Mouse (Mus musculus) embryonic facial prominence, embryonic 13.5 days (tissue): ENCODE measurements around the gene Efs. TPM values are rescaled to one million over a fixed set of nuclear protein-coding genes. Genes with fewer than 3 reads are reported as not detected.

ENCODE experiments used
- ATAC-seq: fragments of 200-750 bp; cut with Nextera tagmentation; 2 replicates; pipeline ENCODE4 v1.8.0; 2017; ENCODE audit warnings: low read depth; ENCODE audit not compliant: insufficient number of reproducible peaks, insufficient read depth, low FRiP score, low TSS enrichment
- H3K27ac ChIP-seq: fragments of 300-500 bp; sonication (generic); 2 replicates; pipeline ENCODE4 v1.5.1; 2015; ENCODE audit warnings: moderate library complexity, mild to moderate bottlenecking, inconsistent platforms
- H3K27me3 ChIP-seq: fragments of 300-500 bp; sonication (generic); 2 replicates; pipeline ENCODE4 v1.6.1; 2015; ENCODE audit warnings: mild to moderate bottlenecking, inconsistent platforms
- H3K36me3 ChIP-seq: fragments of 300-500 bp; sonication (generic); 2 replicates; pipeline ENCODE4 v1.6.1; 2015; ENCODE audit warnings: mild to moderate bottlenecking, inconsistent platforms
- H3K4me1 ChIP-seq: fragments of 300-500 bp; sonication (generic); 2 replicates; pipeline ENCODE4 v1.6.1; 2015; ENCODE audit warnings: inconsistent platforms
- H3K4me2 ChIP-seq: fragments of 300-500 bp; sonication (generic); 2 replicates; pipeline ENCODE4 v1.6.1; 2015; ENCODE audit warnings: moderate library complexity, mild to moderate bottlenecking, inconsistent platforms
- H3K4me3 ChIP-seq: fragments of 300-500 bp; sonication (generic); 2 replicates; pipeline ENCODE4 v1.5.1; 2015; ENCODE audit warnings: mild to moderate bottlenecking, inconsistent platforms
- H3K9ac ChIP-seq: fragments of 300-500 bp; sonication (generic); 2 replicates; pipeline ENCODE4 v1.6.1; 2015; ENCODE audit warnings: mild to moderate bottlenecking, inconsistent platforms
- H3K9me3 ChIP-seq: fragments of 300-500 bp; sonication (generic); 2 replicates; pipeline ENCODE4 v1.6.1; 2016; ENCODE audit warnings: inconsistent platforms
- WGBS: fragments of 180-500 bp; shearing (Covaris S2); methylation state at CpG from one replicate; pipeline ENCODE4 v1.1.7; 2015; ENCODE audit warnings: mixed read lengths; 5-methylcytosine and 5-hydroxymethylcytosine counted together
- polyA plus RNA-seq: library from polyadenylated mRNA; unstranded; fragments of >200 nt; fragmentation: Nextera tagmentation; extraction: Ambion mirVana; gene quantifications from 2 replicates; pipeline ENCODE4 v1.2.1, GENCODE M21; 2015

Efs gene
- polyA plus RNA-seq, 1 experiment from 2014 or later: 50.9 TPM

GRCm38 (mm10) chr14:54912109-54912850, 13.6 kb downstream of the Efs start:
- Histone ChIP-seq H3K36me3 (peaks cover 58% of the 10 kb centered on the region), H3K27me3 (no peaks in the 10 kb centered on the region), H3K9ac (peak overlapping the region; percentile 98), H3K4me3 (peak overlapping the region; percentile 95), H3K4me1 (peaks cover 39% of the 10 kb centered on the region), H3K9me3 (no peaks in the 10 kb centered on the region), H3K4me2 (peak overlapping the region; percentile 83), H3K27ac (peak overlapping the region; percentile 89)
- 3% methylated on average over 66 of the region's 69 CpGs for WGBS
- peak; percentile 33 for ATAC-seq

- Histone ChIP-seq H3K4me1 (peaks cover 37% of the 10 kb centered on the region), H3K27me3 (no peaks in the 10 kb centered on the region), H3K36me3 (peaks cover 70% of the 10 kb centered on the region), H3K9ac (peak overlapping the region; percentile 27; the same call in 1 of the 2 replicates), H3K27ac (no peak overlapping the region), H3K9me3 (no peaks in the 10 kb centered on the region), H3K4me3 (no peak overlapping the region), H3K4me2 (no peak overlapping the region)
- WGBS: 78% methylated on average over 7 of the region's 7 CpGs
- no peak for ATAC-seq
These were observed 17.2 kb downstream of the Efs start for GRCm38 (mm10) chr14:54908682-54909081.

DNA sequence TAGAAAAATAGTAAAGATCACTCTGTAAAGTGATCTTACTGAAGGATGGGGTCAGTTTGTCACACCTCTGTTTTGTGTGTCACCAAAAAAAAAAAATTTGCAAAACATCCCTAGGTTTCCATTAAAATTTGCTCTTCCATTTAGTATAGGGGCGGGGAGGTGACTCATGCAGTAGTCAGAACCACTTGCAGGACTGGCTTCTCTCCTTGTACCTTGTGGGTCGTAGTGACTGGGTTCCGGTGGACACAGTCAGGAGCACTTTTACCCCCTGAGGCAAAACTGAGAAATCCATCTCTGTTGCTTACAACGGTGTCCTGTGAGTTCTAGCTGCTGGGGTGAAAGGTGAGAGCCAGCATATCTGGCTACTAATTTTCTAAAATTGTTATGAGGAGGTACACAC, 22.3 kb downstream of the Efs start:
- ATAC-seq: no peak
- Histone ChIP-seq H3K9ac (no peak overlapping the region), H3K4me1 (peaks cover 10% of the 10 kb centered on the region), H3K4me2 (no peak overlapping the region), H3K9me3 (no peaks in the 10 kb centered on the region), H3K4me3 (no peak overlapping the region), H3K36me3 (peaks cover 45% of the 10 kb centered on the region), H3K27me3 (no peaks in the 10 kb centered on the region), H3K27ac (no peak overlapping the region)
- WGBS: 79% methylated on average over 4 of the region's 4 CpGs

GRCm38 (mm10) chr14:54900383-54900782, 25.5 kb downstream of the Efs start:
- Histone ChIP-seq H3K4me3 (no peak overlapping the region), H3K36me3 (peaks cover 42% of the 10 kb centered on the region), H3K27me3 (no peaks in the 10 kb centered on the region), H3K27ac (peak overlapping the region; percentile 28; the same call in 1 of the 2 replicates), H3K4me2 (no peak overlapping the region), H3K9me3 (no peaks in the 10 kb centered on the region), H3K9ac (no peak overlapping the region), H3K4me1 (peaks cover 4% of the 10 kb centered on the region; the same call in 1 of the 2 replicates)
- no peak for ATAC-seq
- 0% methylated on average over 3 of the region's 3 CpGs for WGBS

DNA sequence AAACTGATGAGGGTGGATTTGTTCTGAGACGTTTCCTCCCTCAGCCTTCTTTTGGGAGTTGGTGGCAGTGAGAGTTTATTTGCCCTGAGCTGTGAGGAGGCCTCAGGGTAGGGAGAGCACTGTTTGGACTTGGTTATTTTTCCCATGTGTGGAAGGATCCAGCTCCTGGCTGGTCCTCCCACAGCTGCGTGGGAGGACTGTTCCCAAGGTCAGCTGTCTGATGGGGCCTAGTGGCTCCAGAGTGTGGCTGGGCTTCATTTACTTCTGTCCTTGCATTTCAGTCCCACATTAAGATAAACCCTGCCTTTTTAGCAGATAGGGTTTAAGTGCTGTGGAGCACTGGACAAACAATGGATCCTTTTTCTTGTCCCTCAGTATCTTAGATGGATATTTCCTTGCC, 28.5 kb downstream of the Efs start:
- WGBS: 39% methylated on average over 2 of the region's 2 CpGs
- no peak overlapping the region for H3K4me2 ChIP-seq
- H3K4me3 ChIP-seq: no peak overlapping the region
- H3K27ac ChIP-seq: no peak overlapping the region
- no peaks in the 10 kb centered on the region for H3K27me3 ChIP-seq
- H3K4me1 ChIP-seq: peaks cover 10% of the 10 kb centered on the region; the same call in 1 of the 2 replicates
- H3K36me3 ChIP-seq: peaks cover 29% of the 10 kb centered on the region
- no peak for ATAC-seq
- H3K9ac ChIP-seq: no peak overlapping the region
- H3K9me3 ChIP-seq: no peaks in the 10 kb centered on the region

GRCm38 (mm10) chr14:54894296-54895151, 31.4 kb downstream of the Efs start:
- peak overlapping the region; percentile 68 for H3K4me2 ChIP-seq
- H3K9me3 ChIP-seq: no peaks in the 10 kb centered on the region
- ATAC-seq: peak; percentile 46
- H3K4me3 ChIP-seq: peak overlapping the region; percentile 89
- WGBS: under 1% methylated on average over 54 of the region's 54 CpGs
- peak overlapping the region; percentile 93 for H3K27ac ChIP-seq
- H3K4me1 ChIP-seq: peaks cover 10% of the 10 kb centered on the region; the same call in 1 of the 2 replicates
- H3K9ac ChIP-seq: peak overlapping the region; percentile 98
- no peaks in the 10 kb centered on the region for H3K27me3 ChIP-seq
- H3K36me3 ChIP-seq: peaks cover 29% of the 10 kb centered on the region

DNA sequence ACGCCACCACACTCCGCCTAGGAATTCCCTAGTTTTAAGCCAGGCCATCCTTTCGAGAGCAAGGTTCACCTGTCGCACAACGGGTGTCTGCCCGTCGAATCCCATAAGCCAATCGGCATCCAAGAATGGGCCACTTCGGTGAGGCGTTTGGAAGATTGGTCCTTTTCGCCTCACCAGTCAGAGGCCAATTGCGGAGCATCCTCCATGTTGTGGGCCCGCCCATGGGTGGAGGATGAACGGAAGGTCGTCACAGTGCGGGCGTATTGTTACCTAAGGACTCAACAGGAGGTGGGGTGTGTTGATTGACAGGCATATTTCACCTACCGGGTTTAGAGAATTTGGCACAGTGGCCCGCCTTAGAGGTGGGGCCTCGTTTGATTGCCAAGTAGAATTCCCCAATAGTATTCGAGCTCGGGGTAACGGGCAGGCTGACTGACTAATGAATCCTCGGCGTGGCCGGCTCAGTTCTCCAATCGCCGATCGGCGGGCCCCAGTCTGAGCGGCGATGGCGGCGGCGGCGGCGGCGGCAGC, 32.2 kb downstream of the Efs start:
- Histone ChIP-seq H3K4me1 (peaks cover 10% of the 10 kb centered on the region; the same call in 1 of the 2 replicates), H3K9me3 (no peaks in the 10 kb centered on the region), H3K9ac (peak overlapping the region; percentile 98), H3K4me2 (peak overlapping the region; percentile 58), H3K36me3 (peaks cover 29% of the 10 kb centered on the region), H3K27ac (peak overlapping the region; percentile 93), H3K27me3 (no peaks in the 10 kb centered on the region), H3K4me3 (peak overlapping the region; percentile 89)
- WGBS: under 1% methylated on average over 38 of the region's 38 CpGs
- peak; percentile 99 for ATAC-seq

DNA sequence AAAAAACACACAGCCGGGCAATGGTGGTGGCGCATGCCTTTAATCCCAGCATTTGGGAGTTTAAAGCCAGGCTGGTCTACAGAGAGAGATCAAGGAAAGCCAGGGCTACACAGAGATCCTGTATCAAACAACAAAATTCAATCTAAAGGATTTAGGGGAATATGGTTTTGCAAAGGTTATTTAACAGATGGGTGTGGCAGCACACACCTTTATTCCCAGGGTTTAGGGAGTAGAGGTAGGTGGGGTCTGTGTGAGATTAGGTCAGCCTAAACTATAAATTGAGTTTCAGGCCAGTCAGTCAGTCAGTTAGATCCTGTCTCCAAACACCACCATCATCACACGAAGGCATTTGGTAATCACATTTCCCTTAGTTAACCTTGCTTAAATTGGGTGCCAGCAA, 33.7 kb downstream of the Efs start, which contains the start of gene Pabpn1:
Gene Pabpn1 (plus strand): TSS at position 301 of the 400 bp plus-strand sequence.
- Histone ChIP-seq H3K9me3 (no peaks in the 10 kb centered on the region), H3K27me3 (no peaks in the 10 kb centered on the region), H3K9ac (peak within 1 kb of the TSS; percentile 60; the same call in 1 of the 2 replicates), H3K27ac (peak within 1 kb of the TSS; percentile 86), H3K4me2 (peak within 1 kb of the TSS; percentile 58), H3K4me3 (peak within 1 kb of the TSS; percentile 89), H3K36me3 (peaks cover 17% of the 10 kb centered on the region), H3K4me1 (peaks cover 10% of the 10 kb centered on the region; the same call in 1 of the 2 replicates)
- no peak for ATAC-seq
- 90% methylated on average over 3 of the region's 3 CpGs for WGBS

GRCm38 (mm10) chr14:54885309-54885708, 40.6 kb downstream of the Efs start:
- Histone ChIP-seq H3K9ac (peak overlapping the region; percentile 54; the same call in 1 of the 2 replicates), H3K27ac (no peak overlapping the region), H3K4me2 (peak overlapping the region; percentile 80), H3K4me1 (peaks cover 18% of the 10 kb centered on the region), H3K27me3 (no peaks in the 10 kb centered on the region), H3K36me3 (peaks cover 11% of the 10 kb centered on the region), H3K9me3 (no peaks in the 10 kb centered on the region), H3K4me3 (no peak overlapping the region)
- no peak for ATAC-seq
- 92% methylated on average over 11 of the region's 11 CpGs for WGBS

GRCm38 (mm10) chr14:54884022-54884712, 41.8 kb downstream of the Efs start:
- H3K27ac ChIP-seq: peak overlapping the region; percentile 93
- H3K4me3 ChIP-seq: peak overlapping the region; percentile 73
- H3K36me3 ChIP-seq: peaks cover 11% of the 10 kb centered on the region
- no peaks in the 10 kb centered on the region for H3K27me3 ChIP-seq
- peak overlapping the region; percentile 80 for H3K4me2 ChIP-seq
- no peaks in the 10 kb centered on the region for H3K9me3 ChIP-seq
- ATAC-seq: no peak
- H3K9ac ChIP-seq: peak overlapping the region; percentile 86
- H3K4me1 ChIP-seq: peaks cover 18% of the 10 kb centered on the region
- WGBS: 27% methylated on average over 21 of the region's 21 CpGs
